Mouse (Mus musculus): ENCODE results near the gene Kcnj14. TPM values are rescaled to one million over a fixed set of nuclear protein-coding genes. Genes with fewer than 3 reads are reported as not detected.

Gene Kcnj14
- polyA plus RNA-seq, 1 experiment = 0.11 TPM

- H3K27me3 ChIP-seq (ENCODE audit: control insufficient read depth, insufficient read depth, low read length) = no peaks in the 10 kb centered on the region
- no peak overlapping the region for H3K27ac ChIP-seq (ENCODE audit: control insufficient read depth, insufficient read depth, low read depth, low read length)
- TF ChIP-seq POLR2A (IDR thresholded peaks at IDR 0.05; ENCODE audit: control insufficient read depth, low read depth, low read length) = no peak
- TF ChIP-seq CTCF (IDR thresholded peaks at IDR 0.05; ENCODE audit: control insufficient read depth, insufficient read depth, insufficient replicate concordance, low read depth, low read length) = no peak
- no peaks in the 10 kb centered on the region; the same call in none of the 2 replicates for H3K36me3 ChIP-seq (ENCODE audit: control insufficient read depth, insufficient read depth, low read length)
- peaks cover 24% of the 10 kb centered on the region for H3K4me1 ChIP-seq (ENCODE audit: control insufficient read depth, insufficient read depth, low read length)
- H3K4me3 ChIP-seq (ENCODE audit: control insufficient read depth, low read depth, low read length) = peak overlapping the region; percentile 96
Measured at GRCm38 (mm10) chr7:45831128-45831525, 6.5 kb upstream of the Kcnj14 start.

GRCm38 (mm10) chr7:45830427-45831127 is 6.0 kb upstream of the Kcnj14 start, which contains the start of gene Grwd1:
Grwd1 (minus strand) TSS chr7:45830944.
- Histone ChIP-seq H3K4me1 (ENCODE audit: control insufficient read depth, insufficient read depth, low read length) (peaks cover 24% of the 10 kb centered on the region), H3K4me3 (ENCODE audit: control insufficient read depth, low read depth, low read length) (peak within 1 kb of the TSS; percentile 96), H3K36me3 (ENCODE audit: control insufficient read depth, insufficient read depth, low read length) (no peaks in the 10 kb centered on the region; the same call in none of the 2 replicates), H3K27me3 (ENCODE audit: control insufficient read depth, insufficient read depth, low read length) (no peaks in the 10 kb centered on the region), H3K27ac (ENCODE audit: control insufficient read depth, insufficient read depth, low read depth, low read length) (peak within 1 kb of the TSS; percentile 76)
- no peak for TF ChIP-seq CTCF (IDR thresholded peaks at IDR 0.05; ENCODE audit: control insufficient read depth, insufficient read depth, insufficient replicate concordance, low read depth, low read length)
- TF ChIP-seq POLR2A (IDR thresholded peaks at IDR 0.05; ENCODE audit: control insufficient read depth, low read depth, low read length) = peak; percentile 56

- H3K27ac ChIP-seq (ENCODE audit: control insufficient read depth, insufficient read depth, low read depth, low read length) = no peak overlapping the region
- no peaks in the 10 kb centered on the region for H3K27me3 ChIP-seq (ENCODE audit: control insufficient read depth, insufficient read depth, low read length)
- no peak overlapping the region for H3K4me3 ChIP-seq (ENCODE audit: control insufficient read depth, low read depth, low read length)
- TF ChIP-seq CTCF (IDR thresholded peaks at IDR 0.05; ENCODE audit: control insufficient read depth, insufficient read depth, insufficient replicate concordance, low read depth, low read length) (no peak), POLR2A (IDR thresholded peaks at IDR 0.05; ENCODE audit: control insufficient read depth, low read depth, low read length) (no peak)
- peaks cover 3% of the 10 kb centered on the region for H3K36me3 ChIP-seq (ENCODE audit: control insufficient read depth, insufficient read depth, low read length)
- H3K4me1 ChIP-seq (ENCODE audit: control insufficient read depth, insufficient read depth, low read length) = peaks cover 6% of the 10 kb centered on the region
Measured at GRCm38 (mm10) chr7:45826631-45827030, 2.0 kb upstream of the Kcnj14 start.

- TF ChIP-seq CTCF (IDR thresholded peaks at IDR 0.05; ENCODE audit: control insufficient read depth, insufficient read depth, insufficient replicate concordance, low read depth, low read length) (no peak), POLR2A (IDR thresholded peaks at IDR 0.05; ENCODE audit: control insufficient read depth, low read depth, low read length) (no peak)
- Histone ChIP-seq H3K27me3 (ENCODE audit: control insufficient read depth, insufficient read depth, low read length) (no peaks in the 10 kb centered on the region), H3K36me3 (ENCODE audit: control insufficient read depth, insufficient read depth, low read length) (peaks cover 3% of the 10 kb centered on the region), H3K4me3 (ENCODE audit: control insufficient read depth, low read depth, low read length) (no peak overlapping the region), H3K27ac (ENCODE audit: control insufficient read depth, insufficient read depth, low read depth, low read length) (no peak overlapping the region), H3K4me1 (ENCODE audit: control insufficient read depth, insufficient read depth, low read length) (peaks cover 7% of the 10 kb centered on the region)
Measured at GRCm38 (mm10) chr7:45820913-45821312, 3.7 kb downstream of the Kcnj14 start.

- H3K4me1 ChIP-seq (ENCODE audit: control insufficient read depth, insufficient read depth, low read length) = peaks cover 13% of the 10 kb centered on the region
- no peaks in the 10 kb centered on the region for H3K27me3 ChIP-seq (ENCODE audit: control insufficient read depth, insufficient read depth, low read length)
- no peak overlapping the region for H3K4me3 ChIP-seq (ENCODE audit: control insufficient read depth, low read depth, low read length)
- no peak for TF ChIP-seq CTCF (IDR thresholded peaks at IDR 0.05; ENCODE audit: control insufficient read depth, insufficient read depth, insufficient replicate concordance, low read depth, low read length)
- no peak for TF ChIP-seq POLR2A (IDR thresholded peaks at IDR 0.05; ENCODE audit: control insufficient read depth, low read depth, low read length)
- no peak overlapping the region for H3K27ac ChIP-seq (ENCODE audit: control insufficient read depth, insufficient read depth, low read depth, low read length)
- peaks cover 2% of the 10 kb centered on the region for H3K36me3 ChIP-seq (ENCODE audit: control insufficient read depth, insufficient read depth, low read length)
Measured at GRCm38 (mm10) chr7:45819843-45820242, 4.7 kb downstream of the Kcnj14 start.

- H3K27ac ChIP-seq (ENCODE audit: control insufficient read depth, insufficient read depth, low read depth, low read length) = no peak overlapping the region
- peaks cover 33% of the 10 kb centered on the region for H3K4me1 ChIP-seq (ENCODE audit: control insufficient read depth, insufficient read depth, low read length)
- H3K27me3 ChIP-seq (ENCODE audit: control insufficient read depth, insufficient read depth, low read length) = no peaks in the 10 kb centered on the region
- peaks cover 3% of the 10 kb centered on the region; the same call in 1 of the 2 replicates for H3K36me3 ChIP-seq (ENCODE audit: control insufficient read depth, insufficient read depth, low read length)
- H3K4me3 ChIP-seq (ENCODE audit: control insufficient read depth, low read depth, low read length) = peak overlapping the region; percentile 99
- TF ChIP-seq POLR2A (IDR thresholded peaks at IDR 0.05; ENCODE audit: control insufficient read depth, low read depth, low read length) (no peak), CTCF (IDR thresholded peaks at IDR 0.05; ENCODE audit: control insufficient read depth, insufficient read depth, insufficient replicate concordance, low read depth, low read length) (no peak)
Measured at GRCm38 (mm10) chr7:45815984-45816351, 8.6 kb downstream of the Kcnj14 start.

GRCm38 (mm10) chr7:45815323-45815983 is 9.1 kb downstream of the Kcnj14 start:
- Histone ChIP-seq H3K4me1 (ENCODE audit: control insufficient read depth, insufficient read depth, low read length) (peaks cover 33% of the 10 kb centered on the region), H3K4me3 (ENCODE audit: control insufficient read depth, low read depth, low read length) (peak overlapping the region; percentile 99), H3K27ac (ENCODE audit: control insufficient read depth, insufficient read depth, low read depth, low read length) (no peak overlapping the region; the same call in 1 of the 2 replicates), H3K27me3 (ENCODE audit: control insufficient read depth, insufficient read depth, low read length) (no peaks in the 10 kb centered on the region), H3K36me3 (ENCODE audit: control insufficient read depth, insufficient read depth, low read length) (peaks cover 3% of the 10 kb centered on the region; the same call in 1 of the 2 replicates)
- TF ChIP-seq CTCF (IDR thresholded peaks at IDR 0.05; ENCODE audit: control insufficient read depth, insufficient read depth, insufficient replicate concordance, low read depth, low read length) (no peak), POLR2A (IDR thresholded peaks at IDR 0.05; ENCODE audit: control insufficient read depth, low read depth, low read length) (no peak)
